ENCODE assay signal across 9 mouse cellular contexts in genomic region chr5:140540106-140540505, GRCm38 (mm10). TPM values are rescaled to one million over a fixed set of nuclear protein-coding genes. Genes with fewer than 3 reads are reported as not detected.
DNase-seq lines count a peak whose midpoint lies in the region; ATAC-seq lines count a peak whose summit lies in the region.
"Had no signal": no experiment of that assay in that cellular context is flagged by ENCODE, and none has a peak within 500 bp of the region (broad histone marks: within the 10 kb centered on the region; RNA-seq: fewer than 3 reads in every experiment).

No protein-coding gene starts in this region.

- no peak overlapping the region for H3K4me3 ChIP-seq in limb, embryonic 13.5 days
- H3K4me3 ChIP-seq: embryonic facial prominence, embryonic 12.5 days had no signal

- no peaks in the 10 kb centered on the region for H3K9me3 ChIP-seq in limb, embryonic 13.5 days
- H3K9me3 ChIP-seq: embryonic facial prominence, embryonic 12.5 days had no signal

- 0 out of 2 replicates have a peak, but pooled peaks cover 5% of the 10 kb centered on the region for H3K4me1 ChIP-seq in limb, embryonic 13.5 days
- H3K4me1 ChIP-seq: embryonic facial prominence, embryonic 12.5 days had no signal

- ATAC-seq in limb, embryonic 13.5 days (ENCODE audit: low FRiP score, low read depth) = peak; percentile 38; the same call in 1 of the 2 replicates
- peak; percentile 83 for ATAC-seq in monocyte, adult 5-6 weeks (replicated peaks; ENCODE audit: insufficient number of reproducible peaks, low FRiP score, low TSS enrichment, poor library complexity, severe bottlenecking)

- H3K36me3 ChIP-seq in limb, embryonic 13.5 days = no peaks in the 10 kb centered on the region
- H3K36me3 ChIP-seq: embryonic facial prominence, embryonic 12.5 days had no signal

- H3K27me3 ChIP-seq in limb, embryonic 13.5 days = no peaks in the 10 kb centered on the region
- H3K27me3 ChIP-seq: embryonic facial prominence, embryonic 12.5 days had no signal

- no peak overlapping the region for H3K9ac ChIP-seq in limb, embryonic 13.5 days
- H3K9ac ChIP-seq: embryonic facial prominence, embryonic 12.5 days had no signal

- DNase-seq in 416B (ENCODE audit: low read depth) = peak; percentile 81
- DNase-seq in adrenal gland, adult 18-20 months (ENCODE audit: low spot score in 2 of 2) = peak; percentile 82 to 87
- DNase-seq in embryo, embryonic 11.5 days (ENCODE audit: low read depth, low spot score) = peak; percentile 65
- peak; percentile 96 for DNase-seq in heart, adult 11 months
- peak; percentile 81 for DNase-seq in kidney, adult 9 months
- DNase-seq in spleen, postnatal 4 days (ENCODE audit: low spot score in 2 of 2) = peak; percentile 80 to 94

- no peak overlapping the region for H3K27ac ChIP-seq in limb, embryonic 13.5 days
- H3K27ac ChIP-seq: embryonic facial prominence, embryonic 12.5 days had no signal

- no peak overlapping the region for H3K4me2 ChIP-seq in limb, embryonic 13.5 days (replicated peaks)
- H3K4me2 ChIP-seq: embryonic facial prominence, embryonic 12.5 days had no signal

- 12% methylated on average over 8 of the region's 8 CpGs for WGBS in limb, embryonic 13.5 days

RNA-seq across cellular contexts. Expression of gene Grifin, which starts 24.8 kb away (rescaled TPM):
- total RNA-seq in adrenal gland, adult 18-20 months (2021) = not detected
- not detected in 2 replicates for polyA plus RNA-seq in limb, embryonic 13.5 days (2015; fragmentation: Nextera tagmentation; extraction: Ambion mirVana)
- not detected in 3 replicates for total RNA-seq in monocyte, adult 5-6 weeks (2017)

RNA-seq across cellular contexts. Expression of gene Chst12, which starts 34.8 kb away (rescaled TPM):
- 10 to 100 TPM in 1 of 2 experiments, 1 to 10 TPM in 1; 6.3 to 10.6 TPM for total RNA-seq in adrenal gland, adult 18-20 months (2021)
- 20.4 and 21.2 TPM in 2 replicates for polyA plus RNA-seq in limb, embryonic 13.5 days (2015; fragmentation: Nextera tagmentation; extraction: Ambion mirVana)
- 30.8 to 35.1 TPM (median 32.4 TPM) in 3 replicates for total RNA-seq in monocyte, adult 5-6 weeks (2017)
